Mouse (Mus musculus) left cerebral cortex, adult 2 months (tissue): ENCODE data around the gene Psmb8. TPM values are rescaled to one million over a fixed set of nuclear protein-coding genes. Genes with fewer than 3 reads are reported as not detected.

ENCODE experiments used
- DNase-seq, 2 experiments: peaks; one replicate each; pipeline ENCODE4 v3.0.0; 2021 to 2022; ENCODE audit warnings: low spot score in 2 of 2, mixed read lengths in 1 of 2; ENCODE audit errors: extremely low spot score in 1 of 2
- H3K27ac ChIP-seq: fragments of 200-600 bp; 2 replicates; pipeline ENCODE4 v1.8.1; 2022
- H3K4me3 ChIP-seq: fragments of 200-600 bp; 2 replicates; pipeline ENCODE4 v1.8.1; 2022
- CTCF ChIP-seq: fragments of 200-600 bp; IDR thresholded peaks from 2 replicates; pipeline ENCODE4 v1.8.1; 2022; ENCODE audit warnings: antibody characterized with exemption, mild to moderate bottlenecking, moderate library complexity
- intact Hi-C: fragments of 180-260 bp; cut with DNase I; formaldehyde crosslinking; loops from one replicate; pipeline ENCODE4 v1.15.1; 2025
- total RNA-seq, 2 experiments: library from RNA; stranded (reverse); gene quantifications; 2 replicates each; pipeline ENCODE4 v1.2.3; 2021

Psmb8 gene
- total RNA-seq, 2 experiments from 2014 or later, result 2.0 to 3.2 TPM

GRCm38 (mm10) chr17:34197904-34198520 lies 491 bp downstream of the Psmb8 start:
- Histone ChIP-seq H3K4me3 (peak overlapping the region; percentile 52), H3K27ac (no peak overlapping the region)
- intact Hi-C loops, result no loop called here
- DNase-seq, result no peak
- TF ChIP-seq CTCF, result no peak

- Histone ChIP-seq H3K27ac (no peak overlapping the region), H3K4me3 (peak overlapping the region; percentile 52)
- intact Hi-C loops, result no loop called here
- no peak for DNase-seq
- no peak for TF ChIP-seq CTCF
These were observed 996 bp downstream of the Psmb8 start for GRCm38 (mm10) chr17:34198521-34198912.

- no peak for TF ChIP-seq CTCF
- no peak overlapping the region for H3K4me3 ChIP-seq
- no peak overlapping the region for H3K27ac ChIP-seq
- intact Hi-C loops, result no loop called here
- DNase-seq, result no peak
These were observed 1.6 kb downstream of the Psmb8 start for GRCm38 (mm10) chr17:34199050-34199619.

GRCm38 (mm10) chr17:34200047-34200446 lies 2.5 kb downstream of the Psmb8 start:
- DNase-seq, result no peak
- no peak for TF ChIP-seq CTCF
- Histone ChIP-seq H3K27ac (no peak overlapping the region), H3K4me3 (no peak overlapping the region)
- intact Hi-C loops, result no loop called here

GRCm38 (mm10) chr17:34200772-34201505 lies 3.4 kb downstream of the Psmb8 start:
- intact Hi-C loops, result no loop called here
- no peak for DNase-seq
- no peak for TF ChIP-seq CTCF
- Histone ChIP-seq H3K4me3 (no peak overlapping the region), H3K27ac (no peak overlapping the region)

GRCm38 (mm10) chr17:34201506-34202055 lies 4.1 kb downstream of the Psmb8 start:
- intact Hi-C loops, result no loop called here
- DNase-seq, result no peak
- TF ChIP-seq CTCF, result no peak
- no peak overlapping the region for H3K4me3 ChIP-seq
- no peak overlapping the region for H3K27ac ChIP-seq

- Histone ChIP-seq H3K4me3 (no peak overlapping the region), H3K27ac (no peak overlapping the region)
- TF ChIP-seq CTCF, result no peak
- intact Hi-C loops, result no loop called here
- no peak for DNase-seq
These were observed 5.4 kb downstream of the Psmb8 start for GRCm38 (mm10) chr17:34202760-34203442.

GRCm38 (mm10) chr17:34203444-34203843 lies 5.9 kb downstream of the Psmb8 start, which contains the start of gene Tap2:
TSS of gene Tap2 (plus strand) at chr17:34203527.
- Histone ChIP-seq H3K4me3 (peak within 1 kb of the TSS; percentile 77), H3K27ac (peak within 1 kb of the TSS; percentile 68)
- intact Hi-C loops, result no loop called here
- no peak for TF ChIP-seq CTCF
- no peak for DNase-seq

- peak overlapping the region; percentile 77 for H3K4me3 ChIP-seq
- DNase-seq, result peak; percentile 86 to 90
- H3K27ac ChIP-seq, result peak overlapping the region; percentile 68
- TF ChIP-seq CTCF, result peak; percentile 97
- intact Hi-C loops, result loop anchor here (1.0 kb wide), 1 partner anchor 34 kb away; no protein-coding TSS in a partner anchor
These were observed 6.9 kb downstream of the Psmb8 start for GRCm38 (mm10) chr17:34204303-34205010.

GRCm38 (mm10) chr17:34205021-34205745 lies 7.7 kb downstream of the Psmb8 start:
- no peak for DNase-seq
- TF ChIP-seq CTCF, result no peak
- intact Hi-C loops, result no loop called here
- no peak overlapping the region for H3K27ac ChIP-seq
- H3K4me3 ChIP-seq, result peak overlapping the region; percentile 77
